Mouse (Mus musculus) cerebellum, adult (tissue): ENCODE data around the gene Cd28.

Experiments used
- ATAC-seq: cut with Nextera tagmentation; 2 replicates; pipeline ENCODE4 v1.9.2; 2017; ENCODE audit warnings: mild to moderate bottlenecking, moderate library complexity, mixed read lengths; ENCODE audit not compliant: insufficient number of reproducible peaks, low FRiP score, low TSS enrichment

Gene Cd28

GRCm38 (mm10) chr1:60716567-60716966 is at the start of gene Cd28:
Gene Cd28 (plus strand): TSS chr1:60716800.
- ATAC-seq: no peak

GRCm38 (mm10) chr1:60667873-60668616 is 48.6 kb upstream of the Cd28 start:
- peak; percentile 57; the same call in 1 of the 2 replicates for ATAC-seq

- no peak for ATAC-seq
Measured at GRCm38 (mm10) chr1:60669048-60669447, 47.6 kb upstream of the Cd28 start.

- no peak for ATAC-seq
Measured at GRCm38 (mm10) chr1:60669664-60670063, 46.9 kb upstream of the Cd28 start.

GRCm38 (mm10) chr1:60670172-60670571 is 46.4 kb upstream of the Cd28 start:
- ATAC-seq: no peak

- ATAC-seq: 0 out of 2 replicates have a peak, but pooled peaks have one; percentile 15
Measured at GRCm38 (mm10) chr1:60683766-60684165, 32.8 kb upstream of the Cd28 start.

- no peak for ATAC-seq
Measured at GRCm38 (mm10) chr1:60696115-60696895, 20.3 kb upstream of the Cd28 start.

GRCm38 (mm10) chr1:60702641-60703040 is 14.0 kb upstream of the Cd28 start:
- ATAC-seq: no peak

- ATAC-seq: no peak
Measured at GRCm38 (mm10) chr1:60713238-60713637, 3.4 kb upstream of the Cd28 start.

GRCm38 (mm10) chr1:60715651-60716196 is 876 bp upstream of the Cd28 start:
- ATAC-seq: no peak; the same call in 1 of the 2 replicates

- ATAC-seq: no peak
Measured at GRCm38 (mm10) chr1:60718580-60718979, 2.0 kb downstream of the Cd28 start.

GRCm38 (mm10) chr1:60723555-60723954 is 7.0 kb downstream of the Cd28 start:
- ATAC-seq: no peak

- ATAC-seq: no peak
Measured at GRCm38 (mm10) chr1:60731940-60732339, 15.3 kb downstream of the Cd28 start.

GRCm38 (mm10) chr1:60735072-60735907 is 18.7 kb downstream of the Cd28 start:
- no peak for ATAC-seq

GRCm38 (mm10) chr1:60735908-60736280 is 19.3 kb downstream of the Cd28 start:
- ATAC-seq: no peak

- ATAC-seq: no peak
Measured at GRCm38 (mm10) chr1:60744266-60744665, 27.7 kb downstream of the Cd28 start.

GRCm38 (mm10) chr1:60745664-60746063 is 29.1 kb downstream of the Cd28 start:
- no peak for ATAC-seq

- no peak for ATAC-seq
Measured at GRCm38 (mm10) chr1:60746153-60746552, 29.6 kb downstream of the Cd28 start.

GRCm38 (mm10) chr1:60746856-60747255 is 30.3 kb downstream of the Cd28 start:
- no peak for ATAC-seq

GRCm38 (mm10) chr1:60748286-60748685 is 31.7 kb downstream of the Cd28 start:
- no peak for ATAC-seq
